Mouse (Mus musculus) limb, embryonic 11.5 days (tissue): Measurements from ENCODE around the gene Gm20390. TPM values are rescaled to one million over a fixed set of nuclear protein-coding genes. Genes with fewer than 3 reads are reported as not detected.

Source experiments
- ATAC-seq: fragments of 200-750 bp; cut with Nextera tagmentation; 2 replicates; pipeline ENCODE4 v1.8.0; 2017; ENCODE audit warnings: low read depth; ENCODE audit not compliant: insufficient number of reproducible peaks, low FRiP score, low TSS enrichment
- DNase-seq: peaks from one replicate; pipeline ENCODE4 v3.0.0-alpha.2; 2015; ENCODE audit warnings: low spot score
- H3K27ac ChIP-seq: fragments of 300-500 bp; sonication (generic); replicated peaks from 2 replicates; pipeline ENCODE4 v1.5.1; 2014; ENCODE audit warnings: low read depth, mild to moderate bottlenecking, low read length
- H3K27me3 ChIP-seq: fragments of 300-500 bp; sonication (generic); 2 replicates; pipeline ENCODE4 v1.6.1; 2014; ENCODE audit warnings: mild to moderate bottlenecking, low read length, mixed read lengths; ENCODE audit not compliant: control insufficient read depth, insufficient read depth
- H3K36me3 ChIP-seq: fragments of 300-500 bp; sonication (generic); 2 replicates; pipeline ENCODE4 v1.6.1; 2014; ENCODE audit warnings: mild to moderate bottlenecking, low read length, moderate library complexity, mixed read lengths; ENCODE audit not compliant: control insufficient read depth, insufficient read depth
- H3K4me1 ChIP-seq: fragments of 300-500 bp; sonication (generic); 2 replicates; pipeline ENCODE4 v1.6.1; 2014; ENCODE audit warnings: low read length, mixed read lengths; ENCODE audit not compliant: control insufficient read depth, insufficient read depth
- H3K4me2 ChIP-seq: fragments of 300-500 bp; sonication (generic); 2 replicates; pipeline ENCODE4 v1.6.1; 2014; ENCODE audit warnings: low read depth, mild to moderate bottlenecking, moderate library complexity; ENCODE audit not compliant: severe bottlenecking
- H3K4me3 ChIP-seq: fragments of 300-500 bp; sonication (generic); 2 replicates; pipeline ENCODE4 v1.5.1; 2014; ENCODE audit warnings: low read depth, low read length
- H3K9ac ChIP-seq: fragments of 300-500 bp; sonication (generic); 2 replicates; pipeline ENCODE4 v1.6.1; 2014; ENCODE audit warnings: mild to moderate bottlenecking, low read length
- H3K9me3 ChIP-seq: fragments of 300-500 bp; sonication (generic); 2 replicates; pipeline ENCODE4 v1.6.1; 2016; ENCODE audit warnings: low read length; ENCODE audit not compliant: control insufficient read depth
- WGBS: fragments of 180-500 bp; shearing (Covaris S2); extraction: QIAGEN DNeasy Blood & Tissue Kit; methylation state at CpG from one replicate; pipeline ENCODE4 v1.1.7; 2014; 5-methylcytosine and 5-hydroxymethylcytosine counted together
- polyA plus RNA-seq: library from polyadenylated mRNA; unstranded; fragments of >200 nt; fragmentation: Nextera tagmentation; extraction: Ambion mirVana; gene quantifications from 2 replicates; pipeline ENCODE4 v1.2.1, GENCODE M21; 2014

Gm20390 gene
- polyA plus RNA-seq, 1 experiment from 2014 or later: 505 TPM

- 94% methylated on average over 5 of the region's 5 CpGs for WGBS
- H3K27me3 ChIP-seq: no peaks in the 10 kb centered on the region
- DNase-seq (no peak), ATAC-seq (no peak)
- H3K4me2 ChIP-seq: no peak overlapping the region
- no peaks in the 10 kb centered on the region for H3K36me3 ChIP-seq
- no peak overlapping the region for H3K4me3 ChIP-seq
- no peaks in the 10 kb centered on the region for H3K9me3 ChIP-seq
- H3K4me1 ChIP-seq: no peaks in the 10 kb centered on the region
- H3K27ac ChIP-seq: no peak overlapping the region
- no peak overlapping the region for H3K9ac ChIP-seq
Measured at GRCm38 (mm10) chr11:93972951-93973350, 4.9 kb upstream of the Gm20390 start.

- Histone ChIP-seq H3K4me3 (no peak overlapping the region), H3K4me1 (no peaks in the 10 kb centered on the region), H3K27ac (no peak overlapping the region), H3K9ac (no peak overlapping the region), H3K4me2 (no peak overlapping the region), H3K27me3 (no peaks in the 10 kb centered on the region), H3K36me3 (peaks cover 11% of the 10 kb centered on the region; the same call in 1 of the 2 replicates), H3K9me3 (no peaks in the 10 kb centered on the region)
- ATAC-seq: no peak
- WGBS: 77% methylated on average over 1 of the region's 1 CpGs
- no peak for DNase-seq
Measured at GRCm38 (mm10) chr11:93969799-93970198, 1.7 kb upstream of the Gm20390 start.

- DNase-seq (no peak), ATAC-seq (no peak)
- Histone ChIP-seq H3K36me3 (peaks cover 13% of the 10 kb centered on the region; the same call in 1 of the 2 replicates), H3K9ac (no peak overlapping the region), H3K4me2 (no peak overlapping the region), H3K4me1 (no peaks in the 10 kb centered on the region), H3K4me3 (no peak overlapping the region), H3K9me3 (no peaks in the 10 kb centered on the region), H3K27ac (no peak overlapping the region), H3K27me3 (no peaks in the 10 kb centered on the region)
- 96% methylated on average over 6 of the region's 6 CpGs for WGBS
Measured at GRCm38 (mm10) chr11:93969171-93969570, 1.1 kb upstream of the Gm20390 start.

GRCm38 (mm10) chr11:93968848-93969128, 695 bp upstream of the Gm20390 start:
- Histone ChIP-seq H3K36me3 (peaks cover 15% of the 10 kb centered on the region; the same call in 1 of the 2 replicates), H3K27me3 (no peaks in the 10 kb centered on the region), H3K4me1 (no peaks in the 10 kb centered on the region), H3K27ac (no peak overlapping the region), H3K4me3 (peak overlapping the region; percentile 50; the same call in 1 of the 2 replicates), H3K9me3 (no peaks in the 10 kb centered on the region), H3K9ac (peak overlapping the region; percentile 45; the same call in 1 of the 2 replicates), H3K4me2 (peak overlapping the region; percentile 35; the same call in 1 of the 2 replicates)
- ATAC-seq (no peak), DNase-seq (no peak)
- WGBS: 50% methylated on average over 6 of the region's 6 CpGs

- Histone ChIP-seq H3K27ac (no peak overlapping the region; the same call in 1 of the 2 replicates), H3K4me1 (no peaks in the 10 kb centered on the region), H3K9ac (peak overlapping the region; percentile 78), H3K4me3 (peak overlapping the region; percentile 50), H3K4me2 (peak overlapping the region; percentile 78), H3K27me3 (no peaks in the 10 kb centered on the region), H3K9me3 (no peaks in the 10 kb centered on the region), H3K36me3 (peaks cover 23% of the 10 kb centered on the region)
- 3% methylated on average over 11 of the region's 11 CpGs for WGBS
- DNase-seq (peak; percentile 50), ATAC-seq (no peak)
Measured at GRCm38 (mm10) chr11:93967381-93967780, 712 bp downstream of the Gm20390 start.

GRCm38 (mm10) chr11:93965391-93965790, 2.7 kb downstream of the Gm20390 start:
- no peak for ATAC-seq
- WGBS: 92% methylated on average over 6 of the region's 6 CpGs
- H3K27me3 ChIP-seq: no peaks in the 10 kb centered on the region
- no peak overlapping the region; the same call in 1 of the 2 replicates for H3K4me2 ChIP-seq
- H3K9ac ChIP-seq: no peak overlapping the region
- DNase-seq: no peak
- H3K4me1 ChIP-seq: no peaks in the 10 kb centered on the region
- no peak overlapping the region for H3K27ac ChIP-seq
- H3K36me3 ChIP-seq: peaks cover 30% of the 10 kb centered on the region
- no peaks in the 10 kb centered on the region for H3K9me3 ChIP-seq
- no peak overlapping the region for H3K4me3 ChIP-seq

GRCm38 (mm10) chr11:93963013-93963412, 5.1 kb downstream of the Gm20390 start:
- H3K36me3 ChIP-seq: peaks cover 37% of the 10 kb centered on the region
- H3K4me3 ChIP-seq: no peak overlapping the region
- H3K4me2 ChIP-seq: no peak overlapping the region
- no peaks in the 10 kb centered on the region for H3K27me3 ChIP-seq
- H3K4me1 ChIP-seq: no peaks in the 10 kb centered on the region
- no peak overlapping the region for H3K27ac ChIP-seq
- no peak overlapping the region for H3K9ac ChIP-seq
- ATAC-seq (no peak), DNase-seq (no peak)
- H3K9me3 ChIP-seq: no peaks in the 10 kb centered on the region
- WGBS: 90% methylated on average over 4 of the region's 4 CpGs

GRCm38 (mm10) chr11:93961482-93961881, 6.6 kb downstream of the Gm20390 start:
- Histone ChIP-seq H3K4me3 (no peak overlapping the region), H3K36me3 (peaks cover 37% of the 10 kb centered on the region), H3K9me3 (no peaks in the 10 kb centered on the region), H3K27ac (no peak overlapping the region), H3K9ac (no peak overlapping the region), H3K27me3 (no peaks in the 10 kb centered on the region), H3K4me2 (no peak overlapping the region), H3K4me1 (no peaks in the 10 kb centered on the region)
- 93% methylated on average over 6 of the region's 6 CpGs for WGBS
- DNase-seq (no peak), ATAC-seq (no peak)

- WGBS: 81% methylated on average over 4 of the region's 4 CpGs
- no peaks in the 10 kb centered on the region for H3K9me3 ChIP-seq
- no peak for ATAC-seq
- H3K9ac ChIP-seq: no peak overlapping the region
- no peak overlapping the region for H3K27ac ChIP-seq
- H3K4me1 ChIP-seq: no peaks in the 10 kb centered on the region; the same call in none of the 2 replicates
- H3K4me3 ChIP-seq: no peak overlapping the region
- no peak overlapping the region for H3K4me2 ChIP-seq
- DNase-seq: no peak
- H3K27me3 ChIP-seq: no peaks in the 10 kb centered on the region
- peaks cover 15% of the 10 kb centered on the region; the same call in 1 of the 2 replicates for H3K36me3 ChIP-seq
Measured at GRCm38 (mm10) chr11:93957746-93958145, 10.3 kb downstream of the Gm20390 start.
